Mouse (Mus musculus) erythroblast, embryonic 14.5 days (primary cell): ENCODE data around the gene Ddx60.

Experiments
- GATA1 ChIP-seq: IDR thresholded peaks from 2 replicates; pipeline ENCODE4 v1.6.1; 2012; ENCODE audit warnings: low read length, inconsistent platforms, mixed read lengths
- TAL1 ChIP-seq: IDR thresholded peaks from 3 replicates; pipeline ENCODE4 v1.6.1; 2012; ENCODE audit warnings: low read length, inconsistent platforms, mixed read lengths

DNA sequence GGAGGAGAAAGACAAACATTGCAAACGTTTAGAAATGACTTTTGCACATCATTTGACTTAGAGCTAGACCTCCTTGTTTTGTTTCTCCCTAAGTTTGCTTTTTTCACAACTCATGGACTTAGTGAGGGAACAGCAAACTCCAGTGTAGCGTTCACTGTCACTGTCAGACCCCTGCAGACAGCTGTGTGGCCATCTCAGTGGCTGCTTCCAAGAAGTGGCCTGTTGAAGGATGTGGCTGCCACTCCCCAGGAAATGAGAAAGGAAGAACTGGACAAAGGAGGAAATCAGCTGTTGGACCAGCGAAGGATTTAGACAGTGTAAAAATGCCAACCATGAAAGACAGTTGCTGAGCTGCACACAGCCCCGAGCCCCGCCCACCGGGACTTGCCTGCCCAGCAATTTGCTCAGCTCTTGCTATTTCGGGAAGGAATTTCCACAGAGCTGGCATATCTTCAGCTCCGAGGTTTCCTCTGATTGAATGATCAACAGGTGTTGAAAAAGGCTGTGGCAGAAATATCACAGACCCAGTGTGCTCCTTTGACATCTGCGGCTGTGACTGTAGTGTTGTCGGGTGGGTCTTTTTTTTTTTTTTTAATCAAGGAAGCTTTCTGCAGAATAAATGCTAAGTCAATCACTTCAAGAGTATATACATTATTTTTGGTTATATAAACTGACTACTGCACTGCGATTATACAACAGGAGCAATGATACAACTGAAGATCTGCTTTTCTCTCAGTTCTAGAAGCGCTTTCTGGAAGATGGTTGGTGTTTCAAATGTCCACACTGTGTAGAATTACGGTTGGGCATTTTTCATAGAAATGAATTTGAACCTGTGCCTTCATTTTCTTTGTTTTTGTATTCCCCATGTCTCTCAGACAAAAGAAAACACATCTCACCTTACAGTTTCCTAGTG lies 19.3 kb upstream of the Ddx60 start:
- no peak for TF ChIP-seq GATA1
- TF ChIP-seq TAL1: no peak
